Mouse (Mus musculus): ENCODE measurements at regions not wholly inside any gene's neighbourhood (a gene's known extent, or its start where the extent isn't known, plus 50 kb on each side); places are given as distances from the start of the nearest gene placed in this dataset. TPM values are rescaled to one million over a fixed set of nuclear protein-coding genes. Genes with fewer than 3 reads are reported as not detected.

GRCm38 (mm10) chr13:90661567-90662141 is 243.5 kb downstream of the Atp6ap1l start:
- Histone ChIP-seq H3K4me3 (replicated peaks) (no peak overlapping the region), H3K4me2 (no peak overlapping the region), H3K27ac (no peak overlapping the region), H3K4me1 (replicated peaks) (no peaks in the 10 kb centered on the region), H3K9me3 (replicated peaks) (no peaks in the 10 kb centered on the region), H3K36me3 (no peaks in the 10 kb centered on the region), H3K27me3 (no peaks in the 10 kb centered on the region), H3K9ac (no peak overlapping the region)
- no peak for DNase-seq
- ATAC-seq (ENCODE audit: low read depth): no peak
- 58% methylated on average over 3 of the region's 3 CpGs for WGBS (ENCODE audit: insufficient replicate concordance)

- ATAC-seq (ENCODE audit: low read depth) (no peak), DNase-seq (no peak)
- Histone ChIP-seq H3K27me3 (no peaks in the 10 kb centered on the region), H3K9me3 (replicated peaks) (no peaks in the 10 kb centered on the region), H3K4me1 (replicated peaks) (no peaks in the 10 kb centered on the region), H3K4me2 (no peak overlapping the region), H3K9ac (no peak overlapping the region), H3K36me3 (no peaks in the 10 kb centered on the region), H3K27ac (no peak overlapping the region), H3K4me3 (replicated peaks) (no peak overlapping the region)
- 33% methylated on average over 3 of the region's 3 CpGs for WGBS (ENCODE audit: insufficient replicate concordance)
These were observed 244.2 kb downstream of the Atp6ap1l start for GRCm38 (mm10) chr13:90660950-90661349.

GRCm38 (mm10) chr13:90659087-90659486 is 246.1 kb downstream of the Atp6ap1l start:
- Histone ChIP-seq H3K36me3 (no peaks in the 10 kb centered on the region), H3K4me1 (replicated peaks) (no peaks in the 10 kb centered on the region), H3K9me3 (replicated peaks) (no peaks in the 10 kb centered on the region), H3K4me2 (no peak overlapping the region), H3K27me3 (no peaks in the 10 kb centered on the region), H3K27ac (no peak overlapping the region), H3K4me3 (replicated peaks) (no peak overlapping the region), H3K9ac (no peak overlapping the region)
- no peak for DNase-seq
- ATAC-seq (ENCODE audit: low read depth): no peak
- 72% methylated on average over 5 of the region's 5 CpGs for WGBS (ENCODE audit: insufficient replicate concordance)

GRCm38 (mm10) chr13:90646356-90646755 is 258.8 kb downstream of the Atp6ap1l start:
- H3K27ac ChIP-seq: no peak overlapping the region
- no peaks in the 10 kb centered on the region for H3K27me3 ChIP-seq
- 64% methylated on average over 4 of the region's 4 CpGs for WGBS (ENCODE audit: insufficient replicate concordance)
- H3K9me3 ChIP-seq (replicated peaks): no peaks in the 10 kb centered on the region
- no peaks in the 10 kb centered on the region for H3K36me3 ChIP-seq
- ATAC-seq (ENCODE audit: low read depth) (no peak), DNase-seq (no peak)
- no peak overlapping the region for H3K4me2 ChIP-seq
- H3K4me1 ChIP-seq (replicated peaks): no peaks in the 10 kb centered on the region
- H3K9ac ChIP-seq: no peak overlapping the region
- no peak overlapping the region for H3K4me3 ChIP-seq (replicated peaks)

GRCm38 (mm10) chr13:90644216-90644615 is 260.9 kb downstream of the Atp6ap1l start:
- ATAC-seq (ENCODE audit: low read depth): no peak
- Histone ChIP-seq H3K9ac (no peak overlapping the region), H3K36me3 (no peaks in the 10 kb centered on the region), H3K4me1 (replicated peaks) (no peaks in the 10 kb centered on the region), H3K27me3 (no peaks in the 10 kb centered on the region), H3K4me2 (no peak overlapping the region), H3K27ac (no peak overlapping the region), H3K4me3 (replicated peaks) (no peak overlapping the region), H3K9me3 (replicated peaks) (no peaks in the 10 kb centered on the region)
- no peak for DNase-seq

- H3K4me1 ChIP-seq (replicated peaks): no peaks in the 10 kb centered on the region
- no peak overlapping the region for H3K27ac ChIP-seq
- no peak overlapping the region for H3K4me3 ChIP-seq (replicated peaks)
- no peaks in the 10 kb centered on the region for H3K9me3 ChIP-seq (replicated peaks)
- no peaks in the 10 kb centered on the region for H3K36me3 ChIP-seq
- no peak overlapping the region for H3K4me2 ChIP-seq
- ATAC-seq (ENCODE audit: low read depth) (no peak), DNase-seq (no peak)
- no peaks in the 10 kb centered on the region for H3K27me3 ChIP-seq
- H3K9ac ChIP-seq: no peak overlapping the region
- 65% methylated on average over 4 of the region's 4 CpGs for WGBS (ENCODE audit: insufficient replicate concordance)
These were observed 261.5 kb downstream of the Atp6ap1l start for GRCm38 (mm10) chr13:90643575-90644215.

GRCm38 (mm10) chr13:90643109-90643508 is 262.0 kb downstream of the Atp6ap1l start:
- H3K9me3 ChIP-seq (replicated peaks): no peaks in the 10 kb centered on the region
- DNase-seq (no peak), ATAC-seq (ENCODE audit: low read depth) (no peak)
- no peaks in the 10 kb centered on the region for H3K4me1 ChIP-seq (replicated peaks)
- H3K27ac ChIP-seq: no peak overlapping the region
- H3K4me2 ChIP-seq: no peak overlapping the region
- no peaks in the 10 kb centered on the region for H3K36me3 ChIP-seq
- no peaks in the 10 kb centered on the region for H3K27me3 ChIP-seq
- 49% methylated on average over 4 of the region's 4 CpGs for WGBS (ENCODE audit: insufficient replicate concordance)
- no peak overlapping the region for H3K9ac ChIP-seq
- H3K4me3 ChIP-seq (replicated peaks): no peak overlapping the region

GRCm38 (mm10) chr13:90642206-90642823 is 262.8 kb downstream of the Atp6ap1l start:
- Histone ChIP-seq H3K4me1 (replicated peaks) (no peaks in the 10 kb centered on the region), H3K9ac (no peak overlapping the region), H3K27me3 (no peaks in the 10 kb centered on the region), H3K9me3 (replicated peaks) (no peaks in the 10 kb centered on the region), H3K36me3 (no peaks in the 10 kb centered on the region), H3K27ac (no peak overlapping the region), H3K4me3 (replicated peaks) (no peak overlapping the region), H3K4me2 (no peak overlapping the region)
- DNase-seq (no peak), ATAC-seq (ENCODE audit: low read depth) (no peak)
- WGBS (ENCODE audit: insufficient replicate concordance): 57% methylated on average over 5 of the region's 5 CpGs

Small RNA genes in the stretch of these regions (microRNA-seq; reads per million reads assigned to microRNA genes)
- gene Gm44338: not detected
